Mouse (Mus musculus) heart, embryonic 10.5 days (tissue): Measurements from ENCODE around the gene Kiz. TPM values are rescaled to one million over a fixed set of nuclear protein-coding genes. Genes with fewer than 3 reads are reported as not detected.

Experiments
- DNase-seq: peaks from one replicate; pipeline ENCODE4 v3.0.0-alpha.2; 2017; ENCODE audit warnings: low spot score
- H3K27ac ChIP-seq: fragments of 300-500 bp; sonication (generic); 2 replicates; pipeline ENCODE4 v1.5.1; 2016; ENCODE audit warnings: mild to moderate bottlenecking
- H3K27me3 ChIP-seq: fragments of 300-500 bp; sonication (generic); 2 replicates; pipeline ENCODE4 v1.6.1; 2016; ENCODE audit warnings: mild to moderate bottlenecking; ENCODE audit not compliant: poor library complexity, insufficient read depth, severe bottlenecking
- H3K36me3 ChIP-seq: fragments of 300-500 bp; sonication (generic); 2 replicates; pipeline ENCODE4 v1.6.1; 2016; ENCODE audit warnings: mild to moderate bottlenecking, moderate library complexity
- H3K4me1 ChIP-seq: fragments of 300-500 bp; sonication (generic); 2 replicates; pipeline ENCODE4 v1.6.1; 2016; ENCODE audit warnings: mild to moderate bottlenecking
- H3K4me3 ChIP-seq: fragments of 300-500 bp; sonication (generic); 2 replicates; pipeline ENCODE4 v1.5.1; 2016; ENCODE audit warnings: mild to moderate bottlenecking, moderate library complexity
- H3K9me3 ChIP-seq: fragments of 300-500 bp; sonication (generic); 2 replicates; pipeline ENCODE4 v1.6.1; 2016; ENCODE audit warnings: mild to moderate bottlenecking, moderate library complexity
- WGBS: fragments of 180-500 bp; shearing (Covaris S2); methylation state at CpG from one replicate; pipeline ENCODE4 v1.1.7; 2016; 5-methylcytosine and 5-hydroxymethylcytosine counted together
- polyA plus RNA-seq: library from polyadenylated mRNA; unstranded; fragments of >200 nt; fragmentation: Nextera tagmentation; extraction: Ambion mirVana; gene quantifications from 2 replicates; pipeline ENCODE4 v1.2.1, GENCODE M21; 2016

Gene Kiz
- polyA plus RNA-seq, 1 experiment from 2014 or later = 20.8 TPM

DNA sequence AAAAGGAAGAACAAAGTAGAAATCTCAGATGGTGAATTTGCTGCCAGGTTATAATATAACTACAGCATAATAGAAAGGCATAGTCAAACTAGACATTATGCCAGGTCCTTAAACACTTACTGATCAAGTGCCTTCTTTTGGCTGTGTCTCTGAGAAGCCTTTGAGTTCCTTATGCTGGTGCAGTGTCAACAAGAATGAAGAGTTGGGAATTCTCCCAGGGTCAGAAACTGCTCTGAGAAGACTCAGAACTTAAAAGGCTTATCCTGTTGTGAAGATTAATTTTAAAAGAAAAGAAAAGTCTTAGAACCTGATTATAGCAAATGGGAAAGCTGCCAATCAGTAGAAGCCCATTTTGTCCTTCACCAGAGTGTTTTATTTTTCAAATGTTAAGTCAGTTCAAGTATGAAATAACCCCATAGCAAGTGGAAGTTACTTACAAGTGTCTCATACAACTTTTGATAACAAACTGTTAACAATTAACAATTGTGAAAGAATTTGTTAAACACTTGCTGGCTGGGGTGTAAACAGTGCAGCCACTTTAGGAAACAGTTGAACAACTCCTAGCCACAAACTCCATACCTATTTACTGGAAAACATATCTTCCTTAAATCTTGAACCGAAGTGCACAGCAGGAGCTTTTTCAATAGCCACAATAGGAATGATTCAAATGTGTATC lies 21.9 kb downstream of the Kiz start:
- Histone ChIP-seq H3K27ac (no peak overlapping the region), H3K36me3 (no peaks in the 10 kb centered on the region), H3K4me1 (0 out of 2 replicates have a peak, but pooled peaks cover 2% of the 10 kb centered on the region), H3K9me3 (no peaks in the 10 kb centered on the region), H3K27me3 (no peaks in the 10 kb centered on the region), H3K4me3 (no peak overlapping the region)
- no peak for DNase-seq
- 86% methylated on average over 1 of the region's 1 CpGs for WGBS

DNA sequence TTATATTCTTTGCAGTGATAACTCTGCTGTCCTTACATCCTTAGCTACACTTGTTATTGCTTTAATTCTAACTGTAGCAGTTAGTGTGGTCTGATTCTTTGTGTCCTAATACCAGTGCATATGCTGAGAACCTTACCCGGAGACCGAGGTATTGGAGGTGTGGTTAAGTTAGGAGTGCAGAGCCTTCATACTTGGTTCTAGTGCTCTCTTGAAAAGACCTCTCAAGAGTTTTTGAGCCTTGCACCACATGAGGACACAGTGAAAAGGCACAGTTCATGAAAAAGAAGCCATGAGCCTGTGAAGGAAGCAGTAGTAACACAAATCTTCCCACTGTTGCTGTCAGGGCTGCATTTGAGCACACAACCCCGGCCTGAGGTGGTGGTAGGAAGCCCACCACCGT lies 26.0 kb downstream of the Kiz start:
- H3K4me3 ChIP-seq = no peak overlapping the region
- no peak overlapping the region for H3K27ac ChIP-seq
- no peak for DNase-seq
- H3K9me3 ChIP-seq = no peaks in the 10 kb centered on the region
- H3K27me3 ChIP-seq = no peaks in the 10 kb centered on the region
- WGBS = 90% methylated on average over 4 of the region's 4 CpGs
- no peaks in the 10 kb centered on the region for H3K4me1 ChIP-seq
- no peaks in the 10 kb centered on the region for H3K36me3 ChIP-seq

DNA sequence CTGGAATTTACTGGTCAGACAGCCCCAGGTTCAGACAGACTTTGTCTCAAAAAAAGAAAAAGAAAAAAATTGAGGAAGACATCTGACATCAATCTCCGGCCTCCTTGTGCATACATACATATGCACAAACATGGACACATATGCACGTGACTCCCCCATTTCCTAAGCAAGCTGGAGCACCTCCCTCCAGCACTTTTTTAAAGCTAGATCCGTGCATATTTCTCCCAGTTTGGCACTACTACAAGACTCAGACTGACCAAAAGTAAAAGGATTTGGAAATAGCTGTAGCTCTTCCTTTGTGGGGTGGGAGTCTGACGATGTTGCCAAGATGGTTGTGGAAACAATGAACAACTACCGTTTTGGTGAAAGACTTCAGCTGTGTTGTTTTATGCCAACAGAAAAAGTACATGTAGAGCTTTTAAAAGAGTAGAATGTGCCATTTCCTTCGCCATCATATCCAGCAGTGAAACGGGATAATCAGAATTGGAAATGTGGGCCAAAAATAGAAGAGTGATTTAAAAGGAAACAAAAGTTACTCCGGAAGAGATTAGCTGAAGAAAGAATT lies 28.7 kb downstream of the Kiz start:
- 73% methylated on average over 8 of the region's 8 CpGs for WGBS
- H3K27ac ChIP-seq = no peak overlapping the region
- H3K27me3 ChIP-seq = no peaks in the 10 kb centered on the region
- no peak overlapping the region for H3K4me3 ChIP-seq
- no peaks in the 10 kb centered on the region for H3K9me3 ChIP-seq
- peaks cover 5% of the 10 kb centered on the region for H3K36me3 ChIP-seq
- DNase-seq = no peak
- no peaks in the 10 kb centered on the region for H3K4me1 ChIP-seq

DNA sequence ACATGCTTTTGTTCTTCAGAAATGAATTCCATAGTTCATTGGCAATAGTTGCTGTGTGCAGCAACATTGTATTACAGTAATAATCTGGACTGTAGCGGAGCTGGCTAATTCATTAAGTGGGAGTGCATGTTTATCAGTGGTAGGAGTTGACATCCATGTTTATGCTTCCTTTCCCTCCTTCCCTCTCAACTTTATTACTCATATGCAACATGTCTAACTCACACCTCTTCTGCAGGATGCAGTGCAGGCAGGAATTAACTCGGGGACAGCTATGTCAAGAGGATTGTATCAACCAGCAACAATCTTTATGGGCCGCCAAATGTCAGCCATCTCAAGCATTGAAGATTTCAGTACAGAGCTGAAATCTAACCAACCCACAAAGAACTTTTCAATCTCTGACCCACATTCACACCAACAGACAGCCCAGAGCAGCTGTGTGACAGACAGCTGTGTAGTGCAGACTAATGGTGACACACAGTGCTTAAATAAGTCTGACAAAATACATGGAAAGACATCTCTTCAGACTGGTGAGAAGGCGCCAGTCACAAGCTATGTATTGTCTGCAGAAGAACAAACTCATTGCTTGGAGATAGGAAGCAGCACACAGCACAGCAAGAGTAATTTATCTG lies 33.2 kb downstream of the Kiz start:
- H3K36me3 ChIP-seq = peaks cover 22% of the 10 kb centered on the region
- WGBS = 86% methylated on average over 4 of the region's 4 CpGs
- no peak overlapping the region for H3K4me3 ChIP-seq
- DNase-seq = no peak
- no peaks in the 10 kb centered on the region for H3K4me1 ChIP-seq
- no peaks in the 10 kb centered on the region for H3K27me3 ChIP-seq
- H3K9me3 ChIP-seq = no peaks in the 10 kb centered on the region
- no peak overlapping the region for H3K27ac ChIP-seq

GRCm38 (mm10) chr2:146898977-146899376 lies 43.3 kb downstream of the Kiz start:
- no peak overlapping the region for H3K4me3 ChIP-seq
- no peaks in the 10 kb centered on the region for H3K27me3 ChIP-seq
- H3K4me1 ChIP-seq = no peaks in the 10 kb centered on the region
- H3K9me3 ChIP-seq = no peaks in the 10 kb centered on the region
- H3K27ac ChIP-seq = no peak overlapping the region
- DNase-seq = no peak
- H3K36me3 ChIP-seq = no peaks in the 10 kb centered on the region

GRCm38 (mm10) chr2:146916085-146916484 lies 60.4 kb downstream of the Kiz start:
- no peaks in the 10 kb centered on the region for H3K36me3 ChIP-seq
- H3K4me3 ChIP-seq = no peak overlapping the region
- DNase-seq = no peak
- H3K4me1 ChIP-seq = peaks cover 7% of the 10 kb centered on the region; the same call in 1 of the 2 replicates
- WGBS = 86% methylated on average over 3 of the region's 3 CpGs
- H3K9me3 ChIP-seq = no peaks in the 10 kb centered on the region
- H3K27ac ChIP-seq = no peak overlapping the region
- H3K27me3 ChIP-seq = no peaks in the 10 kb centered on the region

DNA sequence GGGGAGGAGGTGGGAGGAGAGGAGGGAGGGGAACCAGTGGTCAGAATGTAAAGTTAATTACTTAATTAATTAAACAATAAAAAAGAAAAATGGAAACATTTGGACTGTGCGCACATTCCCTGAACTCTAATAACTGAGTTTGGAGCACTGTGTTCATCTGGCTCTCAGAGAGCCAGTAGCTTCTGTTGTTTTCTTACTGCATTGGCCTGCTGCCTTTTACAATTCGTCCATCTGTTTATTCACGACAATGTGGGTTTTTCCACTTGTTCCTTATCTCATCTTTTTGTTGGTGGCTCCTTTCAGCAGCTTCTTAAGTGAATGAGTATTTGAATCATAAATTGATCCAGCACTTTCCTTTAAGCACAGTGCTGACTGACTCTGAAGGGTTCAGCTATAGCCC lies 62.1 kb downstream of the Kiz start:
- Histone ChIP-seq H3K36me3 (no peaks in the 10 kb centered on the region), H3K27me3 (no peaks in the 10 kb centered on the region), H3K9me3 (no peaks in the 10 kb centered on the region), H3K4me3 (no peak overlapping the region), H3K4me1 (peaks cover 7% of the 10 kb centered on the region; the same call in 1 of the 2 replicates), H3K27ac (no peak overlapping the region)
- WGBS = 64% methylated on average over 3 of the region's 3 CpGs
- no peak for DNase-seq

GRCm38 (mm10) chr2:146920375-146921160 lies 64.9 kb downstream of the Kiz start:
- 30% methylated on average over 8 of the region's 8 CpGs for WGBS

GRCm38 (mm10) chr2:146925296-146925695 lies 69.6 kb downstream of the Kiz start:
- H3K36me3 ChIP-seq = peaks cover 5% of the 10 kb centered on the region; the same call in 1 of the 2 replicates
- no peaks in the 10 kb centered on the region for H3K9me3 ChIP-seq
- H3K4me1 ChIP-seq = peaks cover 4% of the 10 kb centered on the region; the same call in 1 of the 2 replicates
- DNase-seq = no peak
- H3K4me3 ChIP-seq = no peak overlapping the region
- 88% methylated on average over 1 of the region's 1 CpGs for WGBS
- no peaks in the 10 kb centered on the region for H3K27me3 ChIP-seq
- no peak overlapping the region for H3K27ac ChIP-seq

More at GRCm38 (mm10) chr2:146920375-146921160, 64.9 kb downstream of the Kiz start:
- peaks cover 7% of the 10 kb centered on the region; the same call in 1 of the 2 replicates for H3K4me1 ChIP-seq
- no peak for DNase-seq
- no peaks in the 10 kb centered on the region for H3K36me3 ChIP-seq
- no peak overlapping the region for H3K27ac ChIP-seq
- H3K4me3 ChIP-seq = no peak overlapping the region
- H3K27me3 ChIP-seq = no peaks in the 10 kb centered on the region
- H3K9me3 ChIP-seq = no peaks in the 10 kb centered on the region

- DNase-seq = no peak
- H3K36me3 ChIP-seq = peaks cover 5% of the 10 kb centered on the region; the same call in 1 of the 2 replicates
- no peak overlapping the region for H3K27ac ChIP-seq
- 88% methylated on average over 4 of the region's 4 CpGs for WGBS
- no peaks in the 10 kb centered on the region for H3K4me1 ChIP-seq
- no peak overlapping the region for H3K4me3 ChIP-seq
- H3K27me3 ChIP-seq = no peaks in the 10 kb centered on the region
- H3K9me3 ChIP-seq = no peaks in the 10 kb centered on the region
Measured at GRCm38 (mm10) chr2:146925846-146926245, 70.2 kb downstream of the Kiz start.

GRCm38 (mm10) chr2:146948223-146948776 lies 92.6 kb downstream of the Kiz start:
- H3K36me3 ChIP-seq = no peaks in the 10 kb centered on the region
- DNase-seq = no peak
- H3K27ac ChIP-seq = no peak overlapping the region
- 22% methylated on average over 8 of the region's 8 CpGs for WGBS
- H3K9me3 ChIP-seq = no peaks in the 10 kb centered on the region
- 0 out of 2 replicates have a peak overlapping the region, but pooled peaks have one; percentile 5 for H3K4me3 ChIP-seq
- peaks cover 5% of the 10 kb centered on the region; the same call in 1 of the 2 replicates for H3K27me3 ChIP-seq
- H3K4me1 ChIP-seq = peaks cover 11% of the 10 kb centered on the region; the same call in 1 of the 2 replicates

- Histone ChIP-seq H3K4me1 (0 out of 2 replicates have a peak, but pooled peaks cover 3% of the 10 kb centered on the region), H3K36me3 (no peaks in the 10 kb centered on the region), H3K27me3 (no peaks in the 10 kb centered on the region), H3K27ac (no peak overlapping the region), H3K4me3 (no peak overlapping the region), H3K9me3 (no peaks in the 10 kb centered on the region)
- DNase-seq = no peak
- 54% methylated on average over 6 of the region's 6 CpGs for WGBS
Measured at GRCm38 (mm10) chr2:146956366-146956765, 100.7 kb downstream of the Kiz start.
